Mouse (Mus musculus) megakaryocyte, embryonic 14.5 days (primary cell): ENCODE data around the gene Gm26920.

Experiments
- FLI1 ChIP-seq: IDR thresholded peaks from 2 replicates; pipeline ENCODE4 v1.6.1; 2012; ENCODE audit warnings: low read length, inconsistent platforms, mixed read lengths
- GATA1 ChIP-seq: IDR thresholded peaks from 3 replicates; pipeline ENCODE4 v1.6.1; 2012; ENCODE audit warnings: mixed read lengths, low read length, inconsistent platforms, borderline replicate concordance

DNA sequence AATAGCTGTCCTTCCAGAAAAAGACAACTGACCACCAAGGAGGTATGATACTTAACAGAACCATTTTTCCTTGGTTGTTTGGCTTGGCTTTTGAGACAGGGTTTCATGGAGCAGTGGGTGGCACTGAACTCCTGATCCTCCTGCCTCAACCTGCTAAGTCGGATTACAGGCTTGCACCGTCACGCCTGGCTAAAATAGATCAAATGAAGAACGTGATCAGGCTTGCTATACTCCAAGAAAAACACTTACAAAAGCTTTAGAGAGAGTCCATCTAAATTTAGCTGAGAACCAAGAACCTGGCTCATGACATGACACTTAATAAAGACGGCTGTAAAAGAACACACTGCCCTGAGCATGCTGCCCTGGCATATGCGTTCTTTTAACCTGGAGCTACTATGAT is 29.9 kb downstream of the Gm26920 start:
- TF ChIP-seq GATA1, result no peak
- TF ChIP-seq FLI1, result no peak
